Mouse (Mus musculus) megakaryocyte progenitor cell, adult 5-6 weeks (primary cell): ENCODE data around the gene Gm44579. TPM values are rescaled to one million over a fixed set of nuclear protein-coding genes. Genes with fewer than 3 reads are reported as not detected.

ENCODE experiments used
- ATAC-seq: replicated peaks from 2 replicates; pipeline ENCODE4 v1.8.0; 2016; ENCODE audit warnings: mild to moderate bottlenecking, moderate TSS enrichment, inconsistent platforms; ENCODE audit not compliant: poor library complexity
- total RNA-seq, 2 experiments: library from RNA; stranded (forward) in 1 of 2; stranded (reverse) in 1 of 2; fragments of 157-497, 149-512 nt in 1 of 2; fragments of 200-1000 nt in 1 of 2; gene quantifications; 2 replicates each; pipeline versions ENCODE4 v1.2.3 to v1.2.4; 2015 to 2017

Gene Gm44579
- total RNA-seq, 2 experiments from 2014 or later, result not detected

DNA sequence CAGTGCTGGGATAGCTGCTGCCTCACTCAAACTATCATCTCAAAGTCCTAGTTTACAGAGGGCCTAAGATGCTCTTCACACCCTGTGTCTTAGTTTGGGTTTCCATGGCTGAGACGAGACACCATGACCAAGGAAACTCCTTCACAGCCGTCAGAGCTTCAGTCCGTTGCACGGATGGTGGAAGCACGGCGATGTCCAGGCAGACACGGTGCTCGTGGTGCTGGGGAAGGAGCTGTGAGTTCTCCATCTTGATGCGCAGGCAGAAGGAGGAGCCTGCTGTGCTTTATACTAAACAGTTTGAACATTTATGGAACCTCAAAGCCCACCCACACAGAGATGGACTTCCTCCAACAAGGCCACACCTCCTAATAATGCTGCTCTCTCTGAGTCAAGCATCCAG is 83.9 kb downstream of the Gm44579 start:
- ATAC-seq, result no peak

Other genes with a start within 250 kb of the Gm44579 start
- 0.05 TPM in 1 of 2 replicates, not detected in the other for gene Col2a1, start 216.3 kb downstream of the Gm44579 start, total RNA-seq (2015)
- not detected in 2 replicates for gene Col2a1, start 216.3 kb downstream of the Gm44579 start, total RNA-seq (2017)
- gene Pfkm, start 128.4 kb downstream of the Gm44579 start, total RNA-seq (2015), result 5.4 and 5.9 TPM in 2 replicates
- 14.1 and 20.0 TPM in 2 replicates for gene Pfkm, start 128.4 kb downstream of the Gm44579 start, total RNA-seq (2017)
- gene Senp1, start 127.2 kb downstream of the Gm44579 start, total RNA-seq (2015), result 55.1 and 60.2 TPM in 2 replicates
- gene Senp1, start 127.2 kb downstream of the Gm44579 start, total RNA-seq (2017), result 53.0 and 57.6 TPM in 2 replicates
- gene Asb8, start 55.4 kb downstream of the Gm44579 start, total RNA-seq (2015), result 28.4 and 28.8 TPM in 2 replicates
- 25.3 and 27.6 TPM in 2 replicates for gene Asb8, start 55.4 kb downstream of the Gm44579 start, total RNA-seq (2017)
- not detected in 2 replicates for gene Ccdc184, start 53.8 kb downstream of the Gm44579 start, total RNA-seq (2015)
- gene Ccdc184, start 53.8 kb downstream of the Gm44579 start, total RNA-seq (2017), result not detected in 2 replicates
- gene Olfr288, start 25.4 kb downstream of the Gm44579 start, total RNA-seq (2015), result not detected in 2 replicates
- gene Olfr288, start 25.4 kb downstream of the Gm44579 start, total RNA-seq (2017), result not detected in 2 replicates
- gene Olfr287, start 79 bp upstream of the Gm44579 start, total RNA-seq (2015), result 0.07 and 0.42 TPM in 2 replicates
- not detected in 2 replicates for gene Olfr287, start 79 bp upstream of the Gm44579 start, total RNA-seq (2017)
- gene Olfr286, start 13.5 kb upstream of the Gm44579 start, total RNA-seq (2015), result not detected in 2 replicates
- gene Olfr286, start 13.5 kb upstream of the Gm44579 start, total RNA-seq (2017), result not detected in 2 replicates
- gene H1fnt, start 36.3 kb upstream of the Gm44579 start, total RNA-seq (2015), result not detected in 2 replicates
- not detected in 2 replicates for gene H1fnt, start 36.3 kb upstream of the Gm44579 start, total RNA-seq (2017)
- not detected in 2 replicates for gene Zfp641, start 75.2 kb upstream of the Gm44579 start, total RNA-seq (2015)
- gene Zfp641, start 75.2 kb upstream of the Gm44579 start, total RNA-seq (2017), result not detected in 2 replicates
- gene Olfr285, start 96.4 kb upstream of the Gm44579 start, total RNA-seq (2015), result not detected in 2 replicates
- gene Olfr285, start 96.4 kb upstream of the Gm44579 start, total RNA-seq (2017), result not detected in 2 replicates
- not detected in 2 replicates for gene Olfr284, start 120.0 kb upstream of the Gm44579 start, total RNA-seq (2015)
- not detected in 2 replicates for gene Olfr284, start 120.0 kb upstream of the Gm44579 start, total RNA-seq (2017)
- gene Olfr283, start 160.0 kb upstream of the Gm44579 start, total RNA-seq (2015), result not detected in 2 replicates
- gene Olfr283, start 160.0 kb upstream of the Gm44579 start, total RNA-seq (2017), result not detected in 2 replicates
- gene Olfr282, start 210.2 kb upstream of the Gm44579 start, total RNA-seq (2015), result not detected in 2 replicates
- not detected in 2 replicates for gene Olfr282, start 210.2 kb upstream of the Gm44579 start, total RNA-seq (2017)
- not detected in 2 replicates for gene Olfr281, start 231.6 kb upstream of the Gm44579 start, total RNA-seq (2015)
- gene Olfr281, start 231.6 kb upstream of the Gm44579 start, total RNA-seq (2017), result not detected in 2 replicates
- gene OR5BS1P, start 248.9 kb upstream of the Gm44579 start, total RNA-seq (2015), result not detected in 2 replicates
- not detected in 2 replicates for gene OR5BS1P, start 248.9 kb upstream of the Gm44579 start, total RNA-seq (2017)